Mouse (Mus musculus) gastrocnemius, postnatal 4 days (tissue): ENCODE results near the gene Flt3. TPM values are rescaled to one million over a fixed set of nuclear protein-coding genes. Genes with fewer than 3 reads are reported as not detected.

Experiments
- DNase-seq, 2 experiments: peaks; one replicate each; pipeline ENCODE4 v3.0.0; 2021 to 2022; ENCODE audit warnings: low spot score in 2 of 2, mixed read lengths in 2 of 2
- total RNA-seq, 2 experiments: library from RNA; stranded (reverse); gene quantifications; 2 replicates each; pipeline ENCODE4 v1.2.3; 2021

Flt3 gene
- total RNA-seq, 2 experiments from 2014 or later, result not detected

- peak in 1 of 2 experiments; percentile 20 for DNase-seq
Measured at GRCm38 (mm10) chr5:147314646-147315431, 85.5 kb downstream of the Flt3 start.

- no peak for DNase-seq
Measured at GRCm38 (mm10) chr5:147312830-147313685, 87.2 kb downstream of the Flt3 start.

- DNase-seq, result no peak
Measured at GRCm38 (mm10) chr5:147309786-147310185, 90.5 kb downstream of the Flt3 start.

GRCm38 (mm10) chr5:147308451-147308850, 91.8 kb downstream of the Flt3 start:
- no peak for DNase-seq

- no peak for DNase-seq
Measured at GRCm38 (mm10) chr5:147307398-147307785, 92.9 kb downstream of the Flt3 start.

- no peak for DNase-seq
Measured at GRCm38 (mm10) chr5:147306638-147307397, 93.5 kb downstream of the Flt3 start, which contains the start of gene Cdx2. Cdx2 (minus strand) TSS chr5:147307270.

- no peak for DNase-seq
Measured at GRCm38 (mm10) chr5:147305856-147306637, 94.2 kb downstream of the Flt3 start.

- no peak for DNase-seq
Measured at GRCm38 (mm10) chr5:147305166-147305565, 95.1 kb downstream of the Flt3 start.

- no peak for DNase-seq
Measured at GRCm38 (mm10) chr5:147304276-147305155, 95.8 kb downstream of the Flt3 start.

- no peak for DNase-seq
Measured at GRCm38 (mm10) chr5:147302746-147303400, 97.4 kb downstream of the Flt3 start.

GRCm38 (mm10) chr5:147302141-147302540, 98.1 kb downstream of the Flt3 start:
- no peak for DNase-seq

GRCm38 (mm10) chr5:147301781-147302070, 98.6 kb downstream of the Flt3 start:
- DNase-seq, result no peak

- no peak for DNase-seq
Measured at GRCm38 (mm10) chr5:147300917-147301780, 99.1 kb downstream of the Flt3 start.

- DNase-seq, result no peak
Measured at GRCm38 (mm10) chr5:147300001-147300363, 100.3 kb downstream of the Flt3 start.

GRCm38 (mm10) chr5:147299255-147300000, 100.9 kb downstream of the Flt3 start:
- no peak for DNase-seq

- DNase-seq, result no peak
Measured at GRCm38 (mm10) chr5:147297249-147297648, 103.0 kb downstream of the Flt3 start.

GRCm38 (mm10) chr5:147294121-147294520, 106.2 kb downstream of the Flt3 start:
- no peak for DNase-seq
